Mouse (Mus musculus) thymus, postnatal 14 days (tissue): Measurements from ENCODE around the gene Zfp462.
"Not testable (repeated sequence)": the region's sequence is repeated elsewhere in the genome, so short reads cannot be mapped to it uniquely, and the experiment has no call there.

Experiments used
- DNase-seq: peaks from one replicate; pipeline ENCODE4 v3.0.0; 2021

The Zfp462 gene

DNA sequence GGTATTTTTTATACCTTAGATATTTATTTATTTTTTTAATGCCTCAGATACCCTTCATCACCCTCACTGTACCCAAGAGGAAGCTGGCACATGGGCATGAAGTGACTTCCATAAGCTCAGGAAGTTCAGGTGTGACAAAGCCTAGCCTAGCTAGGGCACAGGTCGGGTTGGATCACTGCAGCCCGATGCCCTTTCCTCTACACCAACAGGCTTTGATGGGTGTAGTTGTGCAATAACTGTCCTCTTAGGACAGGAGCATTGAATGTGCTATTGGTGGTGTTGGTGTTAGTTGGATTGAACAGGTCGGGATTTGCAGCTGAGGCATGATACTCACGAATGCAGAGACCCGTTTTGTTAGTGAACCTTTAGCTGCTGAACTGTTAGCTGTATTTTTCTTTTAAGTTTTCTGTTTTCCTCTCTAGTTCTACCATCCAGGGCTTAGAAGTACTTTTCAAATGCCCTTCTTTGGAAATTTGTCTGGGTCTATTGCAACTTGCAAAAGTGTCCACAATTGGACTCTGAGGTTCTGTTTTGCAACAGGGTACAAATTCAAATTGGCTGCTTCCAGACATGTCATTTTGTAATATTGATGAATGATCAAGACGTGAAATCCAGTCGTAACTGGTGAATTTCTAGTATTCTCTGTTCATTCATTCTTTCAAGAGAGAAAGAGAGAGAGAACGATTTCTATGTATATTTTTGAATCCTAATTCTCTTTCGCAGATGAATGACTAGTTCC, 9.0 kb downstream of the Zfp462 start:
- no peak for DNase-seq

DNA sequence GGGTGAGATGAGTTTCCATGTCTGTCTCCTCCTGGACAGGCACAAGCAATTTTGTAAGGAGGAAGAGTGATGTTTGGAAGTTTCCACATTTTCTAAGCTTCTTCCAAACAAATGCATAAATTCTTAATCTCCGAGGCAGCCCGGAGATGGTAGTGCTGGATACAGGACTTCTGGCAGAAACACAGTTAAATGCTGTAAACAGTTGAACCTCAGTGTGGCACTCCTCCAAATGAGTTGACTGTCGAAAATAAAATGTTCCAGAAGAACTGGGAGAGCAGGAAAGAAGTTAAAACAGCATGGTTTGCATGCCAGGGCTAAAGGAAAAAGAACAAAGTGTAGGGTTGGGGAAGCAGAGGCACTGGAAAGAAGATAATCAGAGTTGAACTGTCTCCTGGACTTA, 9.6 kb downstream of the Zfp462 start:
- DNase-seq: no peak

- no peak for DNase-seq
Observed at GRCm38 (mm10) chr4:54960776-54961175, 15.9 kb downstream of the Zfp462 start.

GRCm38 (mm10) chr4:54962141-54962540, 17.3 kb downstream of the Zfp462 start:
- no peak for DNase-seq

DNA sequence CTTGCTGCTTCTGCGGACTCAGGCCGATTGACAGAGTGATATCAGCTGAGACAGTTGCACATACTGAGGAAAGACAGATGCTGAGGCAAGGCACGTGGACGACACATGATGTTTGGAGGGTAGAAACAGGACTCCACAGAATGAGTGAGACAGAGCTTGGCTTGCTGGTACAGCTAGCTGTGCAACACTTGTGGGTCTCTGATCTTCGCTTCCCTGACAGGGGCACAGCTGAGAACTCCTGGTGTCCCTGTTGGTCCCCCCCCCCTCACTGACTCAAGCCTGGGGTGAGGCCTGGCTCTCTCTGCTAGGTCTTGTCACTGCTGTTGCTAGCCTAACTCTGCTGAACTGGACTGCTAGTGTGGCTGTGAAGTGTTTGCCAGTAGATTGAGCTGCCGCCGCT, 18.7 kb downstream of the Zfp462 start:
- no peak for DNase-seq

DNA sequence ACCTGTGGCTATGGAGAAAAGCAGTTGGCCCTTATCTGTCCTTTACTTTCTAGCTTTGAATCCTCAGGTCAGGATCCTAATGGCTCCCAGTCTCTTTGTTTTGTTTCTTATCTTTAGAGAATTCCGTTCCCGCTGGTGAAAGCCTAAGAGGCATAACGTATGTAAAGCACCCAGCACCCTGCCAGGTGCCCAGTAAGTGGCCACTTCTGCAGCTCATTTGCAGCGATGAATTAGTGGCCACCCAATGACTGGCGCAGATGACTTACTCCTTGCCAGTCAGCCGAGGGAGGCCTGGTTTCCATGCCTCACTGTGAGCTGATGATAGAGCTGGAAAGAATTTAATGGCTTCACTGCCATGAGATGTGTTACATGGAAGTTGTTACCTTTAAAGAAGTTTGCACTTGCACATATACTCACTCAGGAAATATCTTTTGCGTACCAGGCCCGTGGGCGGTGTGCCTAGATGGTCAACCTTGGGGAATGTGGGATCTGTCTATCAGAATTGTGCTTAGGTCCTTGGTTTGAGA, 20.4 kb downstream of the Zfp462 start:
- no peak for DNase-seq

DNA sequence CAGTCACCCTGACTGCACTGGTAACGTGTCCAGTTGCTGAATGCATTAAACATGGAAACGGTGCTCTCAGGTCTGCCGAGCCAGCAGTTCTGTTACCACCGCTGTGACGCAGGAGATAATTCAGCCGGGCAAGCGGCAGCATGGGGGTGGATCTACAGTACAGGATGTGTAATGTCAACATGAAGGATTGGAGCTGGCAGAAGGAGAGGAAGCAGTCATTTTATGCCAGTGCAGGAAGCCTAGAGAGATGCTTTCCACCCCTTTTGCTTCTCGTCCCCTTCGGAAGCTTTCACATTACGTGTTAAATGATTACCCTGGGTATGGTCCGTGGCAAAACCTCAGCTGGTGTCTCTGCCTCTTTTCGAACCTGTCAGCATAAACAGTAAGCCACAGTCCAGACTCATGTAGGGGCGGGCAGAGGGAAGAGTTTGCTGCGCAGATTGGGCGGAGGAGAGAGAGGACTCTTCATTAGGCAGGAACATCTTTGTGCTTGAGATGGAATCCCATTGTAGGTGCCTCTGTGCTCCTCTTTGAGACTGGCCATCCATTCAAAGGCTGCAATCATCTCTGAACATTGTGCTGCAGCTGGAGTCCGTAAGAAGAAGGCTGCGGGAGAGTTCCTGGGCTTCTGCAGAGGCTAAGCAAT, 21.4 kb downstream of the Zfp462 start:
- no peak for DNase-seq

GRCm38 (mm10) chr4:54967166-54967565, 22.3 kb downstream of the Zfp462 start:
- DNase-seq: no peak

- no peak for DNase-seq
Observed at GRCm38 (mm10) chr4:54967721-54968120, 22.9 kb downstream of the Zfp462 start.

- no peak for DNase-seq
Observed at GRCm38 (mm10) chr4:54969671-54970295, 24.9 kb downstream of the Zfp462 start.

- no peak for DNase-seq
Observed at GRCm38 (mm10) chr4:54971386-54971785, 26.5 kb downstream of the Zfp462 start.

GRCm38 (mm10) chr4:54972096-54972495, 27.2 kb downstream of the Zfp462 start:
- DNase-seq: no peak

DNA sequence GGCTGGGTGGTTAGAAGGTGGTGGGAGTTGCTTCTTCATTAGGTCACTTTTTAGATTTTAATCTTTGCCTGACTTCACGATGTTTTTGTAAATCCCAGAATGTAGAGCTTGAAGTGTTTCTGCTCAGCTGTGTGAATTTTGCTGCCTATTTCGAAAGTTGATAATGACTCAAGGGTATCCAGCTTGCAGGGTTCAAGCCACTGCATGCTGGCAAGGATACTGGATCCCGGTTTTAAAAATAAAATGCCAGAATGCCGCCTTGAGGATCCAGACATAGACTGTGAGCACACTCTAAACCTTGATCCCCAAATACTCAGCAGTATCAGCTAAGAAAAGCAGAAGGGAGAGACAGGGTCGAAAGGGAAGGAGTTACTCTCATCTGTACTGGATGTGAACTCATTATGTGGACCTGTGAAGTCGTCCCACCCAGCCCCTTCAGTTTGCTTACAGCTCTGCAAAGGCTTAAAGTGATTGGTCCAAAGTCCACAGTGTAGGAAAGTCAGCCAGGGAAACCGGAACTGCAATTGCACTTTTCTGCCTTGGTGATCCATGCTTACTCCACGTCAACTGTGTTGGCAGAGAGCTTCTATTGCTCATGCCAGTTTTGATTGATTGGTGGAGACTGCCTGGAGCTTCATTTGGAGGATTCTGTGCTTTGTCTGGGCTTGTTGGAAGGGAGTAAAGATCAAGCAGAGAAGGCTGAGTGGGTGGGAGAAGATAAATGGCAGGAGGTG, 28.1 kb downstream of the Zfp462 start:
- no peak for DNase-seq

DNA sequence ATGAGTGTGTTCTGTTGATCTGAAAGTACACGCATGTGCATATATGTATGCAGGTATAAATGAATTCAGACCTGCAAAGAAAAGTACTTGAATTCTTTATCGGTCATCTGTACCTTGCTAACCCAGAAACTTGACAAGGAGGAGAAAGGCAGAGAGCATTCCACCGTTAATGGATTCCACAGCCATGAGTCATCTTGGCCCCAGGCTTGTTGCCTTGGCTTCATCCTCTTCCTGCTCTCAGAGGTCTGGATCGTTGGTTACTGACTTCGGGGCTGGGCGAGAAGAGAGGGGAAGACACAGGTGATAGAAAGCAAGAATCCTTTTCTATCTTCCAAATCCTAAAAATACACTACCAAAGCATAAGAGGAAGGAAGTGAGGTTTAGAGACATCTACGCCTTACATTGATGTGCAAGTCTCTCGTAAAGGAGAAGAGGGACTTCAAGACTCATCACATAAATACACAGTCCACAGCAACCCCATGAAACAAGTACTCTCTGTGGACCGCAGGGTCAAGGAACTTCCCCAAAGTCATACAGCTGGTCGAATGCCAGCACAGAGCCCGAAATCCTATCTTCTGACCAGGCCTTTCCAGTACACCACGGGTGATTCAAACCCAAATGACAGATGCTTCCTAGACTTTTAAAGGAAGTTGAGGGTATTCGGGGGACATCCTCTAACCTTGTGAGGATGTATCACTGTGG, 35.1 kb downstream of the Zfp462 start:
- DNase-seq: no peak

DNA sequence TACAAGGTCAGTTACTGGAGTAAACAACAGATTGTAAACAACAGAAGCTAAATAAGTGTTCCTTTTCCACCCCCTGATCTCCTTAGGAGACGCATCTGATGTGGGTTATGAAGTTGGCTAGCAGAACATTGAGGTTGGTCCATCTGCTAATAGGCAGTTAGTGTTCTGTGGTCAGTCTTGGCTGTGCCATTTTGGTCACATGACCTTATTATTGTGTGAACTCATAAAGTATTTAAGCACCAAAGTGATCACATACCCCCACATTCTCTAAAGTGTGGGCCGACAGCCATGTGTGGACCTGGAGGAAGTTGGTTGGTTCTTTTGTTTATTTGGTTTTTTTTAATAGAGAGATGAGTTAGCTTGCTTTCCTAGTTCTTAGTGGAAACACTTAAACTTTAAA, 39.7 kb downstream of the Zfp462 start:
- no peak for DNase-seq

DNA sequence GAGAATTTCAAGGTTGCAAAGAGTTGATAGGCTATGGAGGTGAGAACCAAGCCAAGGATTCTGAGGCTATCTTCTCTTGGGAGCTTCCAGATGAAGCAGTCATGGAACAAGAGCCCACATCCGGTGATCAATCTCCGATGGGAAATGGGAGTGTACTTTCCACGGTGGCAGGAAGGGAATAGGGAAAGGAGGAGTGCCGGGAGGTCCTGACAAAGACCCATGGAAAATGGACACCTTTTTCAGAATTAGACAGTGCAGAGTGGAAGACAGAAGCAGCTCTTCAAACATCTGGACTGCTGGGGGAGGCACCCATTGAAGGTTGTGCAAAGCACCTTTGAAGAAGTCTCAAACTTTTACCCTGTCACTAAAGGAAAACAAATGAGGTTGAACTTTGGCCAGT, 41.8 kb downstream of the Zfp462 start:
- no peak for DNase-seq

GRCm38 (mm10) chr4:54987256-54987655, 42.4 kb downstream of the Zfp462 start:
- no peak for DNase-seq

GRCm38 (mm10) chr4:54987926-54988325, 43.1 kb downstream of the Zfp462 start:
- DNase-seq: no peak

DNA sequence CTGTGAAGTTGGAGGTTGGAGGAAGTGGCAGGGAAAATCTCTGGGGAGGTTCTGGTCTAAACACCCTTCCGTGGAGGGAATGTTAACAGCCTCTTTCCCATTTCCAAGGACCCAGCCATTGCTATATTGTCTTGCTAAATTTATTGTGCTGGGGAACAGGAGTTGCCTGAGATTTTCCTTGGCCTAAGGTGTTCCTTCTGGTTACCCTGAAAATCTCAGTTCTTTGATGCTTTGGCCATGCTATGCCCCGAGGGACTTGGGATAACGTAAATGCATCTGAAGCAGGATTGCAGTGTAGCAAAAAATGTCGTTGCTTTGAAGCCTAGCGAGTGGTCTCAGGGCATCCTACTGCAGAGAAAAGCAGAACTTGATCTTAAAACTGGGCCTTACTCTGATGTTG, 47.1 kb downstream of the Zfp462 start:
- DNase-seq: no peak

DNA sequence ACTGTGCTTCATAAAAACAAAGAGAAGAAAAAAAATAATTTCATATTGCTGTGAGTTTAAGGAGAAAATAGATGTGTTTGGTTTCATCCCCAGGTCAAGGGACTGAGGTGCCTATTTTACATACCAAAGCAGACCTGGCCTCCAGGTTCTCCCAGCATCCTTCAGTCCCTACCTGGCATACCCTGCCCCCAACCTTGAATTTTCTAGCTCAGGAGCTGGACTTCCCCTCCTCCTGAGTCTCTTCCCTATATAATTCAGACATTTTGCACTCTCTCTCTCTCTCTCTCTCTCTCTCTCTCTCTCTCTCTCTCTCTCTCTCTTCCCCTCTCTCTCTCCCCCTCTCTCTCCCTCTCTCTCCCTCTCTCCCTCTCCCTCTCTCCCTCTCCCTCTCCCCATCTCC, 48.2 kb downstream of the Zfp462 start:
- DNase-seq: not testable (repeated sequence)

DNA sequence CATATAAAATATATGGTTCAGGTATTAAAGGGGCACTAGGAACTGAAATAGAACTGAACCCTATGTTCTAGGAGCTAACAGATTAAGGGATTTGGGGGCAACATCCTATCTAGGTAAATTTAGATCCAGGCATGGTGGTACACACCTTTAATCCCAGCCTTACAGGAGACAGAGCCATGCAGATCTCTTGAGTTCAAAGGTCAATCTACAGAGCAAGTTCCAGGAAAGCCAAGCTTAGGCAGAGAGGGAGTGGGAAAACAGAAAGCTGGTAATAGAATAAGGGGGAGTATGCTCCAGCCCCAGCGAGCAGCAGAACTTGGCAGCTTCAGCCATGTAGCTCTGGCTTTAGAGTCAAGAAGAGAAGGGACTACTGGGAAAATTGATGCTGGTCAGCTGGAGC, 50.4 kb downstream of the Zfp462 start:
- DNase-seq: no peak

GRCm38 (mm10) chr4:54996064-54996463, 51.2 kb downstream of the Zfp462 start:
- DNase-seq: no peak
